Mouse (Mus musculus) right cerebral cortex, adult 2 months (tissue): ENCODE results near the gene Ifitm10.
"Not testable (repeated sequence)": the region's sequence is repeated elsewhere in the genome, so short reads cannot be mapped to it uniquely, and the experiment has no call there.

Experiments used
- DNase-seq, 2 experiments: peaks; one replicate each; pipeline ENCODE4 v3.0.0; 2021 to 2022; ENCODE audit warnings: low spot score in 2 of 2

The Ifitm10 gene

DNA sequence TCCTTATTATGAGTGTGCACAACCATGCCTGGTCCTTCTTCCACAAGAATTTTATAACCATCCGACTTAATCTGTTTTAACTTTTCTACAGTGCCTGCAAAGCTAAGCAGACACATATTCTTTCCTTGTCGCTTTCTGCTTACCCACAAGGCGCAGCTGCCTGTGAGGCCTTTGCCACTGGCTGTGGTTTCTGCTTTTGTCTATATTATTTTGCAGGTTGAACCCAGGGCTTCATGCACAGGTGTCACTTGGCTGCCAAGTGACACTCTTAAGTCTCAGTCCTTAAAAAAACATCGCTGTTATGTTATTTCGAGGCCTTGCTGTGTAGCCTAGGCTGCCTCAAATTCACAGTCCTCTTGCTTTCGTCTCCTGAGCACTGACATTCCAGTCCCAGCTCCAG lies 50.9 kb downstream of the Ifitm10 start:
- DNase-seq, result no peak

DNA sequence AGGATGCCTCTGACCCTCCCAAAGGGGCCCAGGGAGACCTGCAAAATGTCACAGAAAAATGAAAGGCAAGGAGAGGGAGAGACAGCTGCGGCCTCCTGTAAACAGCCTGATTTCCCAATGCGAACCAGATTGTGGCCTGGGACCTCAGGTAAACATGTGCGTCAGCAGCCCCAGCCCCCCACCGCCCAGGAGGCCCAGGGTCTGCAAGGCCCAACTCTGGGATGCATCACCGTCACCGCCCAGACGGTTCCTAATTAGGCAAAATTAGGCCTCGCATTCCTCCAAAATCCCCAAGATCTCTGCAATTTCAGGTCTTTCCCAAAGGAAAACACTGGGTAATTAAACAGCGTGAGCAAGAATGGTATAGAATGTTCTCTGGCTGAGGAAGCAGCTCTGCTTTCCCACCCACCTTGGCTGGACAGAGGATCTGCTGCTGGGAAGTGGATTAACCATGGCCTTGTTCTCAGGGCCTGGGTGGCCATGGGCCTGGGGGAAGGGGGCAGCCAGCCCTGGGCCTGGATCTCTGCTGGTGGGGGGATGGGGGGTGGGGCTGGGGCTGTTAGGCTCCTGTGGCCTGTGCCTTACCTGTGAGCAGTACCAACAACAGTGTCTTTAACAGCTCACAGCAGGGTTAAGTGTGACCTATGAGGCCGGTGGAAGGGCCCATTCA lies 51.8 kb downstream of the Ifitm10 start:
- not testable (repeated sequence) for DNase-seq

DNA sequence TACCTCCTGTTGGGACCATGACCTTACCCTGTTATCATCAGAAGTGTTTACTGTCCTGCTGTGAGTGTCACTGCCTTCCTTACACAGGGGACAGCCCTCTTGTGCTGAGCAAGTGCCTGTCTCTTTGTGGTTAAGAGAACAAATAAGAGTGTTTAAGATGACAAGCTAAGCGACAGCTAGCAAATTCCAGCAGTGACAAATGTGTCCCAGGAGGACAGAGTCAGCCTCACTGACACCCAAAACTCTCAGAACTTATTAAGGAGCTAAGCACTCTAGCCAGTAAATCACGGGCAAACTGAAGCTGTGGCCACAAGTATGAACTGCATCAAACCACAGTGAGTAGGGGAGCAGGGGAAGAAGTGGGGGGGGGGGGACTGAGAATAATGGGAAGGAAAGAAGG lies 52.6 kb downstream of the Ifitm10 start:
- no peak for DNase-seq

DNA sequence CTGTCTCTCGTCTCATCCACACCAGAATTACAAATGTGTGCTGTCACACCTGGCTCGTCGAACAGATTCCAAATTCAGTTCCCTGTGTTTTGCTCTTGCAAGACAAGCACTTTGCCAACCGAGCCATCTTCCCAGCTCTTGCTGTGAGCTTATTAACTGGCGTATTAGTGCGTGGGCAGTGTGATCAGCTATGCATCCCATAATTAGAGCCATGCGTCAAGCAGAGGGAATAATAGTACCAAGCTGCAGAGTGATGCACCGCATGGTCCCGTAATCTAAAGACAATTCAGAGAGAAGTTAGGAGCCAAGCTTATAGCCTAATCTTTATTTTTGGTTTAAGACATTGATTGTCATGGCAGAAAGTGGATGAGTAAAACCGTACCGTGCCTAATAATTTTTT lies 54.4 kb downstream of the Ifitm10 start:
- peak; percentile 21 to 23 for DNase-seq

DNA sequence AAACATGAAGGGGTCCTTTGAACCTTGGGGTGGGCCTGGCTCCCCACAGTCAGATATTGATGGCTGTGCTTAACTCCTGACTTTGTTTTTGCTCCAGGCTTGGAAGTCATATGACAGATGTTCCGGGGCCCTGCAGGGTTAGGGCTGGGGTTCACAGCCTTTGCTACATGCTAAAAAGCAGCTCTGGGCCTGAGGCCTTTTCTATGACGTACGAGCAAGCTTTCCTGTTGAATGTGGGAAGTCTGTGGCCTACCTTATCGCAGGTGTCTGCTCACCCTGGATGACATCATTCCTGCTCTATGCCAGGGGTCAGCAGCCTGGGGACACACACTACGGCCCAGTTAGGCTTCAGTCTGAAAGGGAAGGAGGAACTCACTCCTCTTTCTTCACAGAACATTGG lies 56.3 kb downstream of the Ifitm10 start:
- no peak for DNase-seq

DNA sequence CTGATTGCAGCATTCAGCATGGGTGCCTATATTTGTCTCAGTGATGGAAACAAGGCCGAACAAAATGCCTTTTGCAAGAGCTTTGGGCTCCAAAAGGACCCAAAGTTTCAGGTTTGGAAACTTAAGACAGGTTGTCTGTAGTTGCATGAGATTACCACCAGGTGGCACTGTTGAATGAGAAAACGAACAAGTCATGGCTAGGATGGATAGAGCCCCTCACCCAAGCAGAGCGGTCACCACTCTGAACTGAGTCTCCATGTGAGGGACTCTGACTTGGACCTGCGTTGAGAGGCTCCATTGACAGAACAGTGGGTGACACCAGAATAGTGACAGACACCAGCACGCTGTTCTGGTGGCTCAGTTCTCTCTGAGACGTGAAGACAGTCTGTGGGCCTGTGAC lies 57.0 kb downstream of the Ifitm10 start:
- DNase-seq, result peak; percentile 51 to 54

DNA sequence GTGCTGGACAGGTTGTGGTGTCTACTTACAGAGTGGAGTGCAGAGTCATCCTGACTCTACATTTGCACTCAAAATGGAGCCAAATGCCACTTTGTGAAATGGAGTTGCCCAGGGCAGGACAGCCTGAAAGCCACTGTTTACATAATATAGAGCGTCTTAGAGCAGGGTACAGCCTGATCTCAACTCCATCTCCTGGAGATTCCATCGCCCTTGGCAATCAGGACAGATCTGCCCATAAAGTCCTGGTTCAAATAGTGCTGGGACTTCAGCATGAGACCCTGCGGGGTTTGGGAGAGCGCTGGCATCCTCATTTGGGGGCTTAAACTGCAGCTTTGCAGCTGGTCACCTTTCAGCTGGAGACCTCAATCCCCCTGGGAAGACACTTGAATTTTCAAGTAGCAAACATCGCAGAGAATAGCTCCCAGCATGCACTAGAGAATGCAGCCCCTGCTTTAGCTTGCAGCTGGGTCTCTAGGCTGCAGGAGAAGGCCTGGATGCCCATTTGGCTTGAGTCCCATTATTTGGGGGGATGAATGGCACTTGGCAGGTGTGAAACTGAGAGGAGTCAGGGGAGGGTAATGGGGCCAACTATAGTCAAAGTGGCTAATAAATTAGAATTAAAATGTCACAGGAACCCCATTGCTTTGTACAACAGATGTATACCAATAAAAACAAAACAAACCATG lies 58.8 kb downstream of the Ifitm10 start:
- no peak for DNase-seq

DNA sequence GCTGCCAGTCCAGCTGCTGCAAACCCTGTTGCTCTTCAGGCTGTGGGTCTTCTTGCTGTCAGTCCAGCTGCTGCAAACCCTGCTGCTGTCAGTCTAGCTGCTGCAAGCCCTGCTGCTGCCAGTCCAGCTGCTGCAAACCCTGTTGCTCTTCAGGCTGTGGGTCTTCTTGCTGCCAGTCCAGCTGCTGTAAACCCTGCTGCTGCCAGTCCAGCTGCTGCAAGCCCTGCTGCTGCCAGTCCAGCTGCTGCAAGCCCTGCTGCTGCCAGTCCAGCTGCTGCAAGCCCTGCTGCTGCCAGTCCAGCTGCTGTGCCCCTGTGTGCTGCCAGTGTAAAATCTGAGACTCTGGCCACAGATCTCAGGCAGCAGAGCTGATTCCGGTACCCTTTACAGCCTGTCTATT lies 69.6 kb downstream of the Ifitm10 start:
- not testable (repeated sequence) for DNase-seq

DNA sequence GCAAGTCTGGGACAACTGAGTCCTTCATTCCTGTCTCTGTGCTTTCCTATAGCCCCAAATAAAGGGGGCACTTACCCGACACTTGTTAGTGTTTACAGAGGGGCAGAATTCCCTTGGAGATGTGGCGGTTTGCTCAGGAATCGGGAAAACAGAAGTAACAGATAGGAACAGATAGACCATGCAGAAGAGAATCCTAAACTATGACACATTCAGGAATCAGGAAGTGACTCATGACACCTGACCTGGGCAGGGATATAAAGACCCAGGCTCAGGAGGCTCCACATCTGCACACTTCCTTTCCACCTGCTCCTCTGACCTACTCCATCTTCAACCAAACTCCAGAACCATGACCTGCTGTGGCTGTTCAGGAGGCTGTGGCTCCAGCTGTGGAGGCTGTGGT lies 70.3 kb downstream of the Ifitm10 start, which contains the start of gene Krtap5-4:
Krtap5-4 (plus strand) TSS at position 301 of the 400 bp plus-strand sequence.
- DNase-seq, result no peak

DNA sequence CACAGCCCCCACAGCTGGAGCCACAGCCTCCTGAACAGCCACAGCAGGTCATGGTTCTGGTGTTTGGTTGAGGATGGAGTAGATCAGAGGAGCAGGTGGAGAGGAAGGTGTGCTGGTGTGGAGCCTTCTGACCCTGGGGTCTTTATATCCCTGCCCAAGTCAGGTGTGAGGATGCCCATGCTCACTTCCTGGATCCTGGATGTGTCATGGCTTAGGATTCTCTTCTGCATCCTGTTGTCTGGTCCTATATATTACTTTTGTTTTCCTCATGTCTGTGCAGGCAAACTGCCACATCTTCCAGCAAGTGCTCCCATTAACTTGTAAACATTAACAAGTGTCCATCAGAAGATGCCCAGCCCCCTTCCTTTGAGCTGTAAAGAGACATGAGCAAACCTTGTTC lies 76.5 kb downstream of the Ifitm10 start, which contains the start of gene Krtap5-1:
Krtap5-1 (minus strand) TSS at position 101 of the 400 bp plus-strand sequence.
- not testable (repeated sequence) for DNase-seq

DNA sequence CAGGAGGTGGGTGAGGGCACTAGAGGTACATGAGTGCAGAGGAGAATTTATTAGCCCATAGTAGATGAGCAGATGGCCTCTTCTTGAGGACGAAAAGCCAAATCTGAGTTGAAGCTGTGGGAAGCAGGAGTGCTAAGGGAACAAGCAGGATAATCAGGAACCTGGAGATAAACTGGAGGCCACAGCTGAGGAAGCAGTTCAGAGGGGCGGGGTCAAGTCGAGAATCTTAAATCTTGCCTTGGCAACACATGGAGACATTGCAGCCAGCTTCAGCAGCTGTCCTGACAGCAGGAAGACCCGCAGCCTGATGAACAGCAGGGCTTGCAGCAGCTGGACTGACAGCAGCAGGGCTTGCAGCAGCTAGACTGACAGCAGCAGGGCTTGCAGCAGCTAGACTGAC lies 77.4 kb downstream of the Ifitm10 start:
- not testable (repeated sequence) for DNase-seq

DNA sequence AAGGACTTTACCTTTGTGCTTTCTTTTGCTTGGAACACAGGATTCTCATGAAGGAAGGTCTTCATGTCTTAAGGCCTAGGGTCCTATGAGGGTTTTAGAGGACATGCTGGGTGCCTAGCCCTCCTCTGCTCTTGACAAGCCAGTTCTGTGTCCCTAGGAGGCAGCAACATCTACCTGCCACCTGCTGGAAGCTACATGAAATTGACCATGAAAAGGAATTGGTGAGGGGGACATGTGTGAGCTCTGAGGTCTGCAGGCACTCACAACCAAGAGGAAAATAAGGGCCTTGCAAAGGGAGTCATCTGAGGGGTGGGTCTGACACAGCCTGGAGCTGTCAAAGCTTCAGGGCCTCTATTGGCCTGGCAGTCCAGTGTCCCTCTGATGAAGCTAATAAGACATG lies 78.1 kb downstream of the Ifitm10 start:
- no peak for DNase-seq

DNA sequence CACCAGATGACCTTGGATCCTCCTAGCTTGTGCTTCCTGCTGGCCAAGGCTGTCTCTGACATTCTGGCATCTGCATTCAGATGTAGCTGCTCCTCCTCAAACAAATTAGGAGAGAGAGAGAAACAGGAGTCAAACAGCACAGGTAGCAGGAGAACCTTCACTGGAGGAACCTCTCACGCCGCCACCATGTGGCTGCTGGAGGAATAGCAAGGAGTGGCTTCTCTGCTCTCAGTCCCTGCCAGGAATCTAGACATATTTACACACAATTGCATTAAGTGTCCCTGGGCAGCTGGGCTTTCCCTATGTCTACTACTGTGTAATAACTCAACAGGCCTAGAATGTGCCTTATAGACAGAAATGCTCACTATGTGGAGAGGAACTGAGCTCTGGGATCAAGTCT lies 79.7 kb downstream of the Ifitm10 start:
- DNase-seq, result peak; percentile 16 to 21

DNA sequence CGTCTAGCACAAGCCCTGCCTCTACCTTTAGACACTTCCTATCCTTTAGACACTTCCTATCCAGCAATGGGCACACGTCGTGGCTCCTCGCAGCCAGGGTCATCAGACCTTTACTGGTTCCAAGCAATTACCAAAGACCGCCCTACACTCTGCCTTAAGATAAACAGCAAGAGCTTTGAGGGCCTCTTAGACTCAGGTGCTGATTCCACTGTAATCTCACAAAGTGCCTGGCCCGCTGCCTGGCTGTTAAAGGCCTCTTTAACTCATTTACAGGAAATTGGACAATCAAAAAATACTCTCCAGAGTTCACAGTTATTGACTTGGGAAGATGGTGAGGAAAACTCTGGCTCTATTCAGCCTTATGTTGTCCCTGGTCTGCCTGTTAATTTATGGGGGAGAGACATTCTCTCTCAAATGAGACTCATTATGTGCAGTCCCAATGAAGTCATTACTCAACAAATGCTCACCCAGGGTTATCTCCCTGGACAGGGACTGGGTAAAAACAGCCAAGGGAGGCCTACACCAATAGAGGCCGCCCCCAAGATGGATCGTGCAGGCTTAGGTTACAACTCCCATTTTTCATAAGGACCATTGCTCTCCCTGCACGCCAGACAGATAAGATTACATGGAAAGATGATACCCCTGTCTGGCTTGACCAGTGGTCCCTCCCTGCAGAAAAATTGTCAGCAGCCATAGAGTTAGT lies 87.5 kb downstream of the Ifitm10 start:
- not testable (repeated sequence) for DNase-seq

DNA sequence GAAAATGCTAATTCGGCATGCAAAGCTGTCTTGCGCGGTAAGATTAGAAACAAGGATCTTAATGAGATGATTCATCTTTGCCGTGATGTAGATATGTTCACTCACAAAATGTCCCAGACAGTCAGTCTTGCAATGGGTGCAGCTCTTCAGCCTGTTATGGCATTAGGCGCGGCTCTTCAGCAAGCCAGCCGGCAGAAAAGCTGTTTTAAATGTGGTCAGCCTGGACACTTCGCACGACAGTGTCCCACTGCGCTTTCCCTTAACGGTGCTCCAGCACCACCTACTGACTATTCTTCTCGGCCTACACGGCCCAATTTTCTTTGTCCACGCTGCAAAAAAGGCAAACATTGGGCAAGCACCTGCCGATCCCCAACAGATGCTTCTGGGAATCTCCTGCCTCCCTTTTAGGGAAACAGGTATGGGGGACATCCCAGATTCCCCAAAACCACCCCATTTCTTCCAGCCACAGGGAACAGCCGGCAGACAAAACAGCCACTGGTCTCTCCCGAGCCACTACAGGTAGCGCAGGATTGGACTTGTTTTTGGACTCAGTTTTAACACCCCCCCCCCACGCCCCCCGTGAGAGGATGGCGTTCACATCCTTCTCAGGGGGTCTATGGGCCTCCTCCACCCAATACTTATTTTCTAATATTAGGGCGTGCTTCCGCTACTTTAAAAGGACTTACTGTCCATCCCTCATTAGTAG lies 88.3 kb downstream of the Ifitm10 start:
- peak in 1 of 2 experiments; percentile 16 for DNase-seq

DNA sequence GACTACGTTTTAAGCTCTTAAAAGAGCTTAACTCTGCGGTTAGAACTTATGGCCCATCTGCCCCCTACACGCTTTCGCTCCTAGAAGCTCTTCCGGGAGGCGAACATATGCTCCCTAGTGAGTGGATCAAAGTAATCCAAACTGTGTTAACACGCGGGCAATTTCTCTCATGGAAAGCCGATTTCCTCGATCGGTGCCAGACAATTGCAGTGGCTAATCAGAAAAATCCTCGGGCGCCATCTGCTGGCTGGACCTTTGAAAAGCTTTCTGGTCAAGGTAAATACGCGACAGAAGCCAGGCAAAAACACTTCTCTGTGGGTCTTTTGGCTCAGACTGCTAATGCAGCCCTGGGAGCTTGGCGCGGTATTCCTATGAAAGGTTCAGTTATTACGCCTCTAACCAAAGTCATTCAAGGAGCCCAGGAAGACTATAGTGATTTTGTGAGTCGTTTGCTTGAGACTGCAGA lies 88.9 kb downstream of the Ifitm10 start:
- peak; percentile 94 to 95 for DNase-seq

DNA sequence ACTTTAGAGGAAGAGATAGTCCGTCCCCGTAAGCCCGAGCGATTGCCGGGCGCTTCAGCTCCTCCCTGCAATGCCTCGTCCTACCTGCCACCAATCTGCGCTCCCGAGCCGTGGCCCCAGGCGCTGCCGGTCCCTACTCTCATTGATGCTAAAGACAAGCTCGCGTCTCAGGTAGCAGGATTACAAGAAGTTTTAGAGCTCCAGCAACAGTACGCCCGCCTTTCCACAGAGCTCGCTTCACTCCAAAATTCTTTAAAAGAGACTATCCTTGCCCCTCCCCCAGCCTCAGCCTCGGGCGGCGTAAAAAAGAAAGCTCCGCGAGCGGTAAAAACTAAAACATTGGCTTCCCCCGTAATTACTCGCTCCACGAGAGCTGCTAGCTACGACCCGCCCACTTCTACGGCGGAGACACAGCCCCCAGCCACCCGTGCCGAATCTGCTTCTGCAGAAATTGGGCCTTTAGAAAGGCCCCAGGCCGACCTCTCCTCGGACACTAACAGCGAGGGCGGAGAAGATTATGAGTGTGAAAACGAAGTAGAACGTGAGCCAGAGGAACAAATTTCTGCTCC lies 89.4 kb downstream of the Ifitm10 start:
- peak; percentile 37 to 40 for DNase-seq

DNA sequence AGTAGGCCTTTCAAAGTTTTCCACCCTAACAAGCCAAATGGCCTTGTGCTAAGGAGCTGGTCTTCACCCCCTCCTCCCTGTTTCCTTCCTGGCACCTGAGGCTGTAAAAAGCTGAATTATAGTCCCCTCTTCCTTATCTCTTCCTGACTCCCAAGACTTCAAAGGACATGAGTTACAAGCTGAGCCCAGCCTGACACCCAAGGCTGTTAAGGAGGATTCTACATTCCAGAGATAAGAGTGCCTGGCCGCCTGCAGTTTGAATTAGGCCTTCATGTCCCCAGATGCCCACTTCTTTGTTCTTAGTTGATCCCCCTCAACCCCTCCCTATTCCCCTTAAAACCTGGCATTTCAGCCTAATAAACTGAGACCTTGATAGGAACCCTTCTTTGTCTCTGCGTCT lies 90.7 kb downstream of the Ifitm10 start:
- not testable (repeated sequence) for DNase-seq

DNA sequence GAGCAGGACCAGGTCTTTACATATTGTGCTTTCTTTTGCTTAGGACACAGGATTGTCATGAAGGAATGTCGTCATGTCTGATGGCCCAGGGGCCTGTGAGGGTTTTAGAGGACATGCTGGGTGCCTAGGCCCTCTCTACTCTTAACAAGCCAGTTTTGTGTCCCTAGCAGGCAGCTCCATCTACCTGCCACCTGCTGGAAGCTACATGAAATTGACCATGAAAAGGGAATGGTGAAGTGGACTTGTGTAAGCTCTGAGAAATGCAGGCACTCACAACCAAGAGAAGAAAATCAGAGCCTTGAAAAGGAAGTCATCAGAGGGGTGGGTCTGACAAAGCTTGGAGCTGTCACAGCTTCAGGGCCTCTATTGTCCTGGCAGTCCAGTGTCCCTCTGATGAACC lies 94.3 kb downstream of the Ifitm10 start:
- not testable (repeated sequence) for DNase-seq

DNA sequence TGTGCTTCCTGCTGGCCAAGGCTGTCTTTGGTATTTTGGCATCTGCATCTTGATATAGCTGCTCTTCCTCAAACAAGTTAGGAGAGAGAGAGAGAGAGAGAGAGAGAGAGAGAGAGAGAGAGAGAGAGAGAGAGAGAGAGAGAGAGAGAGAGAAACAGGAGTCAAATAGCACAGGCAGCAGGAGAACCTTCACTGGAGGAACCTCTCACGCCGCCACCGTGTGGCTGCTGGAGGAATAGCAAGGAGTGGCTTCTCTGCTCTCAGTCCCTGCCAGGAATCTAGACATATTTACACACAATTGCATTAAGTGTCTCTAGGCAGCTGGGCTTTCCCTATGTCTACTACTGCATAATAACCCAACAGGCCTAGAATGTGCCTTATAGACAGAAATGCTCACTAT lies 95.4 kb downstream of the Ifitm10 start:
- DNase-seq, result peak; percentile 71 to 76
